Mouse (Mus musculus): Measurements from ENCODE around the gene Naa30. TPM values are rescaled to one million over a fixed set of nuclear protein-coding genes. Genes with fewer than 3 reads are reported as not detected.

The Naa30 gene
- total and polyA plus RNA-seq, 3 experiments = 4.3 to 31.2 (median 27.0) TPM

- DNase-seq = no peak
Observed at GRCm38 (mm10) chr14:49226471-49226870, 54.4 kb downstream of the Naa30 start.

GRCm38 (mm10) chr14:49226986-49227385, 55.0 kb downstream of the Naa30 start:
- DNase-seq = peak; percentile 6

DNA sequence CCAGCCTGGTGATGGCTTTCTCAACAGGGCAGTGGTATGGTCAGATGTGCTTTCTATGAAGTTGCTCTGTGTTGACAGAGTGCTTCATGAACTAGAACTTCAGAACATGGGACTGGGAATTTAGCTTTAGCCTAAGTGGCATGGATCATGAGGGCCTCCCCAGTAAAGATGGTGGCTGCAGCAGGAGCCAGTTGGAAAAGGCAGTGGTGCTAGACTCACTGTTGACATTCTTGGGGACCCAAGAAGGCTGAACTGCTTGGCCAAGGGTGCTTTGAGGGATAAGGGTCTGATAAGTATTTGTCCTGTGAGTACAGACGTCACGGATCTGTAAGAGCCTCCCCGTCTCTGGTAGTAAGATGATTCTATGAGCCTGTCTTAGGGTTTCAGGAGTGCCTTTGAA, 59.8 kb downstream of the Naa30 start:
- no peak for DNase-seq

DNA sequence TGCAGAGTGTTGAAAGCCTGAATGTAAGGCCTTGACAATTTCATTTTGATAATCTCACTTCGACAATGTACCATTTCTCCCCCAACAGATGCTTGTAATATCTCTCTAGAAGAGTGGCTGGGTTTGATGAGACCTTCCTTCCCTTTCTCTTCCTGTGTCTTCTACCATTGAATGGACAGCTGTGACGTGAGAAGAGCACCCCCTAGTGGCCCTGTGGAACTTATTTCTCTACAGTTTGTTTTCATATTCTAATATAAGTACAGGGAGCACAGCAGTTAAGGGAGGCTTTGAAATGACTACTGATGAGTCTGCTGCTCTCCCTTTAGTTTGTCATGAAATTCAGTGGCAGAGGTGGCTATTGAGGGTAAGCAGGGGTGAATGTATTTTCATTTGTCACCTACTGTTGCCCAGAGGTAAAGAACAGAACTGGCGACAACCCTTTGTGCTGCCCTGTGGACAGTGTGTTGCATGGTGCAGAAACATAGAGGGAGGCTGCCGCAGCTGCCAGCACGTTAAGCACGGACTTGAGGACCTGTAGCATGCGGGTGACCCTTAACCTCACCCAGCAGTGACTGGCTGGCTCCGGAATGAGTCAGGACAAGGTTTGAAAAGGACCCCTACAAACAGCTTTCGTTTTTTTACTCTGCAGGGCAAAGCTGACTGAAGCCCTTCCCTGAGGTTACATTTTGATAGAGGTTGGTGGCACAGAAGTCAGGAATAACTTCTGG, 62.9 kb downstream of the Naa30 start:
- peak; percentile 29 for DNase-seq

GRCm38 (mm10) chr14:49238206-49238605, 66.2 kb downstream of the Naa30 start:
- DNase-seq = peak; percentile 61

Other genes starting within 250 kb of the Naa30 start
- 10 to 100 TPM; 22.1 to 22.2 TPM for gene Ap5m1, start 106.1 kb upstream of the Naa30 start, total RNA-seq (2021)
- 3.8 and 5.2 TPM in 2 replicates for gene Ap5m1, start 106.1 kb upstream of the Naa30 start, polyA plus RNA-seq (2012; rRNA removed)
- gene Exoc5, start 105.6 kb upstream of the Naa30 start, total RNA-seq (2021) = 10 to 100 TPM; 31.1 to 36.2 TPM
- 8.0 and 10.2 TPM in 2 replicates for gene Exoc5, start 105.6 kb upstream of the Naa30 start, polyA plus RNA-seq (2012; rRNA removed)
- gene ccdc198, start 73.2 kb downstream of the Naa30 start, total RNA-seq (2021) = not detected
- not detected in 2 replicates for gene ccdc198, start 73.2 kb downstream of the Naa30 start, polyA plus RNA-seq (2012; rRNA removed)

Measured in adrenal gland, adult 2 months (tissue).